ENCODE assay signal across 25 mouse cellular contexts in the genomic region with DNA sequence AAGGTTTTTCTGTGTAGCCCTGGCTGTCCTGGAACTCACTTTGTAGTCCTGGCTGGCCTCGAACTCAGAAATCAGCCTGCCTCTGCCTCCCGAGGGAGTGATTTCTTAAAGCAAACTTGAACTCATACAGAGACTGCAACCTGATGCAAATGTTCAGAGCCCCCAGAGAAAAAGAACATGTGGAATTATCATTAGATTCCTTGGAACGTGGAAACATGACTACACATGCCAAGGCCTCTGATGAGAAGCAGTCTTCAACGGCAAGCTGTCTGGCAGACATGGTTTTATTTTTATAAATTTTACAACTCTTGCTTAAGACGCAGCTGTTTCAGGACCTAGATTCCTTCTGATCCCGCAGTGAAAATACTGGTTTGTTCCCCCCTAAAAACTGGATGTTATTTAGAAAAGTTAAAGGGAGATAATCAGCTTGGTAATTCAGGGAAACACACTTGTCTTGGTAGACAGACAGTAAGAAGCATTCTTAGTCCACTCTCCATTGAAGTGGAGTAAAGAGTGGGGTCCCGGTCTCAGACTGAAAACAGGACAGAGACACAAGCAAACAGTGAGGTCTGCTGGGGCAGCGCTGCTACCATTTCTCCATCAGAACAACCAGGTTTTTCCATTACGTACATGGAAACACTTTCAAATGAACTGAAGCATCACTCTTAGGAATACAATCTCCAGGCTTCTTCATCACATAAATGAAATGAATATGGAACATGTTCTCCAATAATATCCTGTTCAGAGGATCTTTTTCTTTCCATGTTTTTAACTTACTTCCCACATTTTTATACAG.
DNase-seq lines count a peak whose midpoint lies in the region; ATAC-seq and TF ChIP-seq lines count a peak whose summit lies in the region.
"Had no signal": no experiment of that assay in that cellular context is flagged by ENCODE, and none has a peak within 500 bp of the region (broad histone marks: within the 10 kb centered on the region; RNA-seq: fewer than 3 reads in every experiment).

No protein-coding gene starts in this region.

- WGBS in embryonic facial prominence, embryonic 14.5 days = 58% methylated on average over 9 of the region's 9 CpGs
- WGBS in embryonic facial prominence, embryonic 10.5 days = 86% methylated on average over 9 of the region's 9 CpGs
- WGBS in heart, adult 2 months = 70% methylated on average over 9 of the region's 9 CpGs
- WGBS in heart, embryonic 11.5 days (ENCODE audit: insufficient replicate concordance) = 83% methylated on average over 9 of the region's 9 CpGs
- WGBS in embryonic facial prominence, embryonic 15.5 days = 47% methylated on average over 9 of the region's 9 CpGs
- 48% methylated on average over 9 of the region's 9 CpGs for WGBS in limb, embryonic 13.5 days

- no peaks in the 10 kb centered on the region for H3K27me3 ChIP-seq in embryonic facial prominence, embryonic 14.5 days (replicated peaks; ENCODE audit: control insufficient read depth, insufficient read depth, low read length)
- H3K27me3 ChIP-seq in embryonic facial prominence, embryonic 10.5 days (replicated peaks; ENCODE audit: low read depth, poor library complexity, severe bottlenecking) = no peaks in the 10 kb centered on the region
- H3K27me3 ChIP-seq in heart, adult 2 months (ENCODE audit: control insufficient read depth, insufficient read depth, low read length) = no peaks in the 10 kb centered on the region
- H3K27me3 ChIP-seq in heart, embryonic 11.5 days (ENCODE audit: control insufficient read depth, insufficient read depth, low read length) = no peaks in the 10 kb centered on the region
- H3K27me3 ChIP-seq in embryonic facial prominence, embryonic 15.5 days = no peaks in the 10 kb centered on the region
- H3K27me3 ChIP-seq in limb, embryonic 13.5 days = no peaks in the 10 kb centered on the region
- H3K27me3 ChIP-seq: CH12.LX; heart, embryonic 13.5 days; hindbrain, embryonic 13.5 days; lung, embryonic 15.5 days; midbrain, embryonic 13.5 days had no signal

- no peak overlapping the region for H3K4me3 ChIP-seq in embryonic facial prominence, embryonic 14.5 days (ENCODE audit: low read depth, low read length)
- H3K4me3 ChIP-seq in embryonic facial prominence, embryonic 10.5 days = no peak overlapping the region
- no peak overlapping the region for H3K4me3 ChIP-seq in heart, adult 2 months
- no peak overlapping the region for H3K4me3 ChIP-seq in heart, embryonic 11.5 days (ENCODE audit: low read depth, low read length)
- H3K4me3 ChIP-seq in embryonic facial prominence, embryonic 15.5 days (replicated peaks) = no peak overlapping the region
- H3K4me3 ChIP-seq in limb, embryonic 13.5 days = no peak overlapping the region
- H3K4me3 ChIP-seq: heart, embryonic 13.5 days; hindbrain, embryonic 13.5 days; left cerebral cortex, adult 2 months; lung, embryonic 15.5 days; midbrain, embryonic 13.5 days had no signal

- H3K9ac ChIP-seq in embryonic facial prominence, embryonic 14.5 days (ENCODE audit: low read depth, low read length) = no peak overlapping the region
- no peak overlapping the region for H3K9ac ChIP-seq in heart, adult 2 months (ENCODE audit: low read depth, low read length)
- no peak overlapping the region for H3K9ac ChIP-seq in heart, embryonic 11.5 days (ENCODE audit: low read depth, low read length)
- no peak overlapping the region for H3K9ac ChIP-seq in embryonic facial prominence, embryonic 15.5 days
- no peak overlapping the region for H3K9ac ChIP-seq in limb, embryonic 13.5 days
- H3K9ac ChIP-seq: heart, embryonic 13.5 days; hindbrain, embryonic 13.5 days; lung, embryonic 15.5 days; midbrain, embryonic 13.5 days had no signal

- TF ChIP-seq POLR2A in heart, adult 2 months (IDR thresholded peaks at IDR 0.05; ENCODE audit: insufficient read depth, low read depth, low read length) = no peak

- no peaks in the 10 kb centered on the region for H3K36me3 ChIP-seq in embryonic facial prominence, embryonic 14.5 days (ENCODE audit: control insufficient read depth, insufficient read depth, low read length)
- no peaks in the 10 kb centered on the region for H3K36me3 ChIP-seq in embryonic facial prominence, embryonic 10.5 days (replicated peaks)
- H3K36me3 ChIP-seq in heart, adult 2 months (ENCODE audit: control insufficient read depth, insufficient read depth, low read length) = no peaks in the 10 kb centered on the region
- no peaks in the 10 kb centered on the region for H3K36me3 ChIP-seq in heart, embryonic 11.5 days (ENCODE audit: control insufficient read depth, insufficient read depth, low read length)
- H3K36me3 ChIP-seq in embryonic facial prominence, embryonic 15.5 days = no peaks in the 10 kb centered on the region
- no peaks in the 10 kb centered on the region for H3K36me3 ChIP-seq in limb, embryonic 13.5 days
- H3K36me3 ChIP-seq: heart, embryonic 13.5 days; hindbrain, embryonic 13.5 days; lung, embryonic 15.5 days; midbrain, embryonic 13.5 days had no signal

- DNase-seq in embryonic facial prominence, embryonic 14.5 days (ENCODE audit: low spot score) = peak; percentile 89
- DNase-seq in embryonic facial prominence, embryonic 10.5 days (ENCODE audit: low spot score) = no peak
- DNase-seq in heart, adult 2 months = peak; percentile 35 to 47
- no peak for DNase-seq in testis, postnatal 14 days (ENCODE audit: low spot score)
- no peak for DNase-seq in cerebellum, adult 9-11 months
- DNase-seq: adrenal gland, adult 2 months; adrenal gland, postnatal 36 days; cerebellum, adult 18-20 months; cerebellum, postnatal 14 days; kidney, adult 8-10 months; lung, postnatal 4 days had no signal

- H3K9me3 ChIP-seq in embryonic facial prominence, embryonic 14.5 days (ENCODE audit: control insufficient read depth, low read length) = no peaks in the 10 kb centered on the region
- no peaks in the 10 kb centered on the region for H3K9me3 ChIP-seq in embryonic facial prominence, embryonic 10.5 days
- no peaks in the 10 kb centered on the region for H3K9me3 ChIP-seq in heart, embryonic 11.5 days (replicated peaks; ENCODE audit: control insufficient read depth, low read length)
- H3K9me3 ChIP-seq in embryonic facial prominence, embryonic 15.5 days (replicated peaks) = no peaks in the 10 kb centered on the region
- no peaks in the 10 kb centered on the region for H3K9me3 ChIP-seq in limb, embryonic 13.5 days
- H3K9me3 ChIP-seq: heart, embryonic 13.5 days; hindbrain, embryonic 13.5 days; lung, embryonic 15.5 days; midbrain, embryonic 13.5 days had no signal

- H3K79me2 ChIP-seq in heart, adult 2 months (replicated peaks; ENCODE audit: control insufficient read depth, insufficient read depth, low read length) = no peaks in the 10 kb centered on the region

- TF ChIP-seq EP300 in heart, adult 2 months (IDR thresholded peaks at IDR 0.05; ENCODE audit: insufficient read depth, low read depth, low read length) = no peak

- TF ChIP-seq CTCF in heart, adult 2 months (IDR thresholded peaks at IDR 0.05) = no peak

- no peaks in the 10 kb centered on the region for H3K4me1 ChIP-seq in embryonic facial prominence, embryonic 14.5 days (ENCODE audit: control insufficient read depth, insufficient read depth, low read length)
- H3K4me1 ChIP-seq in embryonic facial prominence, embryonic 10.5 days = no peaks in the 10 kb centered on the region
- no peaks in the 10 kb centered on the region for H3K4me1 ChIP-seq in heart, adult 2 months (ENCODE audit: control insufficient read depth, insufficient read depth, low read length)
- H3K4me1 ChIP-seq in heart, embryonic 11.5 days (ENCODE audit: control insufficient read depth, insufficient read depth, low read length) = no peaks in the 10 kb centered on the region
- no peaks in the 10 kb centered on the region for H3K4me1 ChIP-seq in embryonic facial prominence, embryonic 15.5 days
- peaks cover 10% of the 10 kb centered on the region for H3K4me1 ChIP-seq in limb, embryonic 13.5 days
- H3K4me1 ChIP-seq: hindbrain, embryonic 13.5 days; lung, embryonic 15.5 days had no signal

- ATAC-seq in embryonic facial prominence, embryonic 14.5 days (ENCODE audit: low read depth) = peak; percentile 33; the same call in 1 of the 2 replicates
- ATAC-seq in heart, embryonic 11.5 days (replicated peaks; ENCODE audit: insufficient number of reproducible peaks, low FRiP score, low TSS enrichment) = no peak
- ATAC-seq in embryonic facial prominence, embryonic 15.5 days (ENCODE audit: insufficient number of reproducible peaks, low FRiP score, low TSS enrichment, low read depth) = peak; percentile 57; the same call in 1 of the 2 replicates
- peak; percentile 92 for ATAC-seq in limb, embryonic 13.5 days (ENCODE audit: low FRiP score, low read depth)
- ATAC-seq: activated CD4-positive, CD25-positive, alpha-beta regulatory T cell, adult 4 months; forebrain, embryonic 14.5 days; intestine, embryonic 16.5 days; midbrain, embryonic 13.5 days had no signal

- H3K4me2 ChIP-seq in embryonic facial prominence, embryonic 14.5 days (ENCODE audit: low read depth, low read length) = no peak overlapping the region
- no peak overlapping the region for H3K4me2 ChIP-seq in heart, embryonic 11.5 days
- no peak overlapping the region for H3K4me2 ChIP-seq in embryonic facial prominence, embryonic 15.5 days (replicated peaks)
- no peak overlapping the region for H3K4me2 ChIP-seq in limb, embryonic 13.5 days (replicated peaks)
- H3K4me2 ChIP-seq: heart, embryonic 13.5 days; hindbrain, embryonic 13.5 days; liver, embryonic 11.5 days; lung, embryonic 15.5 days; midbrain, embryonic 13.5 days had no signal

- H3K27ac ChIP-seq in embryonic facial prominence, embryonic 14.5 days (replicated peaks; ENCODE audit: low read depth, low read length) = peak overlapping the region; percentile 39; the same call in 1 of the 2 replicates
- no peak overlapping the region for H3K27ac ChIP-seq in embryonic facial prominence, embryonic 10.5 days (replicated peaks)
- peak overlapping the region; percentile 7; the same call in 1 of the 2 replicates for H3K27ac ChIP-seq in heart, adult 2 months
- H3K27ac ChIP-seq in heart, embryonic 11.5 days (ENCODE audit: low read depth, low read length) = no peak overlapping the region
- H3K27ac ChIP-seq in embryonic facial prominence, embryonic 15.5 days (replicated peaks) = peak overlapping the region; percentile 76
- H3K27ac ChIP-seq in limb, embryonic 13.5 days = peak overlapping the region; percentile 44; the same call in 1 of the 2 replicates
- H3K27ac ChIP-seq: heart, embryonic 13.5 days; hindbrain, embryonic 13.5 days; kidney, postnatal 0 days; left cerebral cortex, adult 2 months; lung, embryonic 15.5 days; midbrain, embryonic 13.5 days had no signal

- intact Hi-C loops in heart, adult 2 months (cut with DNase I) = loop anchor here (10.0 kb wide), 1 partner anchor 257 kb away; no protein-coding TSS in a partner anchor

Comparison
In these comparisons a context has a peak if more than half of its experiments do, and no peak if none do; other contexts are left out.
1. DNase-seq: peak in embryonic facial prominence, embryonic 14.5 days (single experiment) and heart, adult 2 months (2 of 2); none in embryonic facial prominence, embryonic 10.5 days (single experiment), testis, postnatal 14 days (single experiment) and cerebellum, adult 9-11 months (single experiment).
2. H3K27ac ChIP-seq: peak in embryonic facial prominence, embryonic 14.5 days (single experiment), heart, adult 2 months (single experiment), embryonic facial prominence, embryonic 15.5 days (single experiment) and limb, embryonic 13.5 days (single experiment); none in embryonic facial prominence, embryonic 10.5 days (single experiment) and heart, embryonic 11.5 days (single experiment).